Mouse (Mus musculus) cerebellum, adult 2 months (tissue): ENCODE measurements around the gene Rgs8.

Experiments
- CTCF ChIP-seq: fragments of 200-500 bp; IDR thresholded peaks from 2 replicates; pipeline ENCODE4 v1.5.1; 2011; ENCODE audit warnings: low read depth, mild to moderate bottlenecking, control low read depth, low read length, moderate library complexity, borderline replicate concordance; ENCODE audit not compliant: insufficient read depth
- POLR2A ChIP-seq: fragments of 200-500 bp; IDR thresholded peaks from 2 replicates; pipeline ENCODE4 v1.6.1; 2011; ENCODE audit warnings: low read length, control low read depth, borderline replicate concordance; ENCODE audit not compliant: insufficient read depth

DNA sequence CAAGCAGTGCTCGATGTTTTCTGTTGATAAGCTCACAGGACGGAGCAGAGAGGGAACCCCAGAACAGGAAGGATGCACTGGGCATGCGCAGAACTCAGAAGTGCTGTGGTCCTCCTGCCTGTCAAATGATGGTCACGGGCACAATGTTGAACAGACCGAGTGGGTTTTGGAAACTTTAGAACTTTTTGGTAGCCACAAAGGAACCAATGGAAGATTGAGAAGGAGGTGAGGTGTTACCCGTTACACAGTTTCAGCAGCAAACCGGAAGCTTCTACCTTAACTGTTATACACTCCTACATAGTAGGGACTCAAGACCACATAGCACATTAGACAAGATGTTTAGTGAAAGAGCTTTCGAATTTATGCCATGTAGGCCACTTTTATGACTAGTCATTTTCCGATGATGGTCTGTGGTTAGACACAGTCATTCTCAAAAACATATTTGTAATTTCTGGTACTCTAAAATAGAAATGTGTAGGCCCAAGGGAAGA, 35.4 kb upstream of the Rgs8 start:
- no peak for TF ChIP-seq POLR2A
- TF ChIP-seq CTCF: no peak
